Mouse (Mus musculus) stomach, postnatal 0 days (tissue): ENCODE results near the gene Sycp3.

Source experiments
- CTCF ChIP-seq: IDR thresholded peaks from 2 replicates; pipeline ENCODE4 v1.5.1; 2016; ENCODE audit warnings: antibody characterized with exemption, low read depth, mild to moderate bottlenecking, moderate library complexity
- EP300 ChIP-seq: optimal IDR thresholded peaks from 2 replicates; pipeline ENCODE3; 2016; ENCODE audit warnings: antibody characterized with exemption

- TF ChIP-seq CTCF (no peak), EP300 (no peak)
Observed at GRCm38 (mm10) chr10:88451990-88452389, 7.4 kb upstream of the Sycp3 start.
